9 mouse cellular contexts compared by ENCODE assay signal in the genomic region with DNA sequence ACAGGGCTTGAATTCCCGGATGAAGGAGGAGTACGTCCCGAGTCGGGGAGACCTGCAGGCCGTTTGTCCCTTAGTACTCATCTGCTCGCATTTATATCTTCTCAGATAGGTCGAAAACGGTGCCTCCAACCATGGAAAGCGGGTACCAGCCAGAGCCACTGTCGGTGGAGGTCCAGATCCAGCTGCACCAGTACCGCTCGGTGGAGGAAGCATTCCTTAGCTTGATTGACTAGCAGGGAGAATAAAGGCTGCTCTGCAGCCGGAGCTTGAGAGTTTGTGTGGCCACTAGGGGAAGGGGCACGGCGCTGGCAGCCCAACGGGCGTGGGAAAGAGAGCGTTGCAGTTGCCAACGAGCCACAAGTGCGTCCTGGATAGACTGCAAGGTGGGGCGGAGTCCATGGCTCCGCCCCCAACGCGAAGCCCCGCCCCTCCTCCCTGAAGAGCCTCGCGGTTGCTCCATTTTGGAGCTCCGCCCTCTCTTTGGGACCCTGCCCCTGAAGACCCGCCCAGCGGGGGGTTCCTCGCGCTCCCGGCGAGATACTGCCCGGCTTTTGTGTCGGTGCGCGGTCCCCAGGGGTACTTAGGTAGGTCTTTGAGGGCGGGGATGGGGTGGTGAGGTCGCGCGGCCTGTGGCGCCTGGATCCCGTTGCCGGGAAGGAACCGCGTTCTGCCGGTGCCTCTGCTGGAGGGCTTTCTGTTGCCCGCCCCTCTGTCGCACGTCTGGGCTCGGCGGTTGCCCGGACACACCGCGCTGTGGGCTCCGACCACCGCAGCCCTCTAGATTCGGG. TPM values are rescaled to one million over a fixed set of nuclear protein-coding genes. Genes with fewer than 3 reads are reported as not detected.
DNase-seq lines count a peak whose midpoint lies in the region; ATAC-seq and TF ChIP-seq lines count a peak whose summit lies in the region.
"Had no signal": no experiment of that assay in that cellular context is flagged by ENCODE, and none has a peak within 500 bp of the region (broad histone marks: within the 10 kb centered on the region; RNA-seq: fewer than 3 reads in every experiment).

No protein-coding gene starts in this region.

- DNase-seq in c-Kit-negative CD71-positive TER-119-positive erythroid progenitor cells, embryonic 14.5 days (ENCODE audit: low read depth, low spot score): peak; percentile 26
- peak; percentile 61 for DNase-seq in fibroblast of lung, adult 2 months (ENCODE audit: low read depth)
- peak; percentile 90 for DNase-seq in kidney, postnatal 14 days
- peak; percentile 91 for DNase-seq in testis, postnatal 10 days (ENCODE audit: low spot score)

- H3K9me3 ChIP-seq in E14TG2a.4 (ENCODE audit: low read length): no peaks in the 10 kb centered on the region
- no peaks in the 10 kb centered on the region for H3K9me3 ChIP-seq in heart, embryonic 15.5 days (replicated peaks)
- H3K9me3 ChIP-seq in liver, embryonic 16.5 days (replicated peaks; ENCODE audit: control insufficient read depth, low read length): no peaks in the 10 kb centered on the region
- H3K9me3 ChIP-seq in neural tube, embryonic 15.5 days (replicated peaks): no peaks in the 10 kb centered on the region

- H3K4me3 ChIP-seq in E14TG2a.4 (replicated peaks; ENCODE audit: low read length): peak overlapping the region; percentile 84
- peak overlapping the region; percentile 62 for H3K4me3 ChIP-seq in heart, embryonic 15.5 days
- peak overlapping the region; percentile 62 for H3K4me3 ChIP-seq in liver, embryonic 16.5 days (ENCODE audit: low read depth, low read length)
- peak overlapping the region; percentile 56 for H3K4me3 ChIP-seq in neural tube, embryonic 15.5 days (replicated peaks)

- peaks cover 45% of the 10 kb centered on the region for H3K4me1 ChIP-seq in E14TG2a.4 (replicated peaks; ENCODE audit: low read depth, low read length)
- peaks cover 15% of the 10 kb centered on the region for H3K4me1 ChIP-seq in heart, embryonic 15.5 days (replicated peaks)
- H3K4me1 ChIP-seq in liver, embryonic 16.5 days (ENCODE audit: control insufficient read depth, low read depth, low read length): peaks cover 19% of the 10 kb centered on the region
- H3K4me1 ChIP-seq in neural tube, embryonic 15.5 days: peaks cover 21% of the 10 kb centered on the region

- H3K27ac ChIP-seq in heart, embryonic 15.5 days: no peak overlapping the region
- no peak overlapping the region for H3K27ac ChIP-seq in liver, embryonic 16.5 days (ENCODE audit: low read length)
- no peak overlapping the region for H3K27ac ChIP-seq in neural tube, embryonic 15.5 days (replicated peaks)

- H3K9ac ChIP-seq in heart, embryonic 15.5 days: peak overlapping the region; percentile 43
- 0 out of 2 replicates have a peak overlapping the region, but pooled peaks have one; percentile 17 for H3K9ac ChIP-seq in liver, embryonic 16.5 days (ENCODE audit: low read depth, low read length)
- peak overlapping the region; percentile 59 for H3K9ac ChIP-seq in neural tube, embryonic 15.5 days (replicated peaks)

- H3K4me2 ChIP-seq in heart, embryonic 15.5 days: peak overlapping the region; percentile 82
- peak overlapping the region; percentile 88 for H3K4me2 ChIP-seq in liver, embryonic 16.5 days (ENCODE audit: low read depth, low read length)
- peak overlapping the region; percentile 85 for H3K4me2 ChIP-seq in neural tube, embryonic 15.5 days

- TF ChIP-seq CTCF in E14TG2a.4 (conservative IDR thresholded peaks at IDR 0.05; ENCODE audit: low read length): no peak

- 1% methylated on average over 59 of the region's 59 CpGs for WGBS in heart, embryonic 15.5 days
- WGBS in liver, embryonic 16.5 days (ENCODE audit: insufficient replicate concordance): under 1% methylated on average over 59 of the region's 59 CpGs
- WGBS in neural tube, embryonic 15.5 days: 1% methylated on average over 59 of the region's 59 CpGs

- H3K36me3 ChIP-seq in E14TG2a.4 (ENCODE audit: insufficient read depth, low read length): peaks cover 22% of the 10 kb centered on the region
- H3K36me3 ChIP-seq in heart, embryonic 15.5 days: peaks cover 4% of the 10 kb centered on the region; the same call in 1 of the 2 replicates
- H3K36me3 ChIP-seq in liver, embryonic 16.5 days (ENCODE audit: control insufficient read depth, insufficient read depth): no peaks in the 10 kb centered on the region
- H3K36me3 ChIP-seq in neural tube, embryonic 15.5 days: peaks cover 11% of the 10 kb centered on the region

- ATAC-seq in heart, embryonic 15.5 days (replicated peaks; ENCODE audit: insufficient number of reproducible peaks, insufficient read depth, low FRiP score, low read depth): peak; percentile 84
- ATAC-seq in liver, embryonic 16.5 days (ENCODE audit: low read depth): peak; percentile 81
- ATAC-seq in neural tube, embryonic 15.5 days (ENCODE audit: low FRiP score): peak; percentile 92

- peaks cover 55% of the 10 kb centered on the region for H3K27me3 ChIP-seq in E14TG2a.4 (ENCODE audit: insufficient read depth, low read length)
- peaks cover 47% of the 10 kb centered on the region for H3K27me3 ChIP-seq in heart, embryonic 15.5 days
- H3K27me3 ChIP-seq in liver, embryonic 16.5 days (ENCODE audit: control insufficient read depth, insufficient read depth, low read depth, low read length): peaks cover 47% of the 10 kb centered on the region
- H3K27me3 ChIP-seq in neural tube, embryonic 15.5 days (replicated peaks): peaks cover 5% of the 10 kb centered on the region

RNA-seq across cellular contexts. Expression of a gene that starts 2.1 kb away (rescaled TPM):
- polyA plus RNA-seq in heart, embryonic 15.5 days (2015; fragmentation: Nextera tagmentation; extraction: Ambion mirVana): 0.23 and 0.36 TPM in 2 replicates
- 0.11 TPM in 1 of 2 replicates, not detected in the other for polyA plus RNA-seq in liver, embryonic 16.5 days (2015; fragmentation: Nextera tagmentation; extraction: Ambion mirVana)
- polyA plus RNA-seq in neural tube, embryonic 15.5 days (2015; fragmentation: Nextera tagmentation; extraction: Ambion mirVana): 1.0 and 1.1 TPM in 2 replicates

RNA-seq across cellular contexts. Expression of a gene that starts 15.8 kb away (rescaled TPM):
- polyA plus RNA-seq in heart, embryonic 15.5 days (2015; fragmentation: Nextera tagmentation; extraction: Ambion mirVana): 88.4 and 97.6 TPM in 2 replicates
- 49.1 TPM in 2 replicates for polyA plus RNA-seq in liver, embryonic 16.5 days (2015; fragmentation: Nextera tagmentation; extraction: Ambion mirVana)
- polyA plus RNA-seq in neural tube, embryonic 15.5 days (2015; fragmentation: Nextera tagmentation; extraction: Ambion mirVana): 104 and 108 TPM in 2 replicates

RNA-seq across cellular contexts. Expression of a gene that starts 17.2 kb away (rescaled TPM):
- 0.18 and 2.6 TPM in 2 replicates for polyA plus RNA-seq in heart, embryonic 15.5 days (2015; fragmentation: Nextera tagmentation; extraction: Ambion mirVana)
- 0.06 and 0.28 TPM in 2 replicates for polyA plus RNA-seq in liver, embryonic 16.5 days (2015; fragmentation: Nextera tagmentation; extraction: Ambion mirVana)
- polyA plus RNA-seq in neural tube, embryonic 15.5 days (2015; fragmentation: Nextera tagmentation; extraction: Ambion mirVana): 8.3 and 8.9 TPM in 2 replicates

RNA-seq across cellular contexts. Expression of a gene that starts 18.8 kb away (rescaled TPM):
- polyA plus RNA-seq in heart, embryonic 15.5 days (2015; fragmentation: Nextera tagmentation; extraction: Ambion mirVana): not detected in 2 replicates
- not detected in 2 replicates for polyA plus RNA-seq in liver, embryonic 16.5 days (2015; fragmentation: Nextera tagmentation; extraction: Ambion mirVana)
- not detected in 2 replicates for polyA plus RNA-seq in neural tube, embryonic 15.5 days (2015; fragmentation: Nextera tagmentation; extraction: Ambion mirVana)
- polyA plus RNA-seq: large intestine, adult 2 months had no signal

RNA-seq across cellular contexts. Expression of a gene that starts 19.0 kb away (rescaled TPM):
- 0.06 TPM in 2 replicates for polyA plus RNA-seq in heart, embryonic 15.5 days (2015; fragmentation: Nextera tagmentation; extraction: Ambion mirVana)
- not detected in 2 replicates for polyA plus RNA-seq in liver, embryonic 16.5 days (2015; fragmentation: Nextera tagmentation; extraction: Ambion mirVana)
- 0.55 and 0.66 TPM in 2 replicates for polyA plus RNA-seq in neural tube, embryonic 15.5 days (2015; fragmentation: Nextera tagmentation; extraction: Ambion mirVana)
- polyA plus RNA-seq: large intestine, adult 2 months had no signal

Comparison
In these comparisons a context has a peak if more than half of its experiments do, and no peak if none do; other contexts are left out.
1. DNase-seq: peak in every context shown above with its lines; median percentile 91 in testis, postnatal 10 days; 90 in kidney, postnatal 14 days; 61 in fibroblast of lung, adult 2 months; 26 in c-Kit-negative CD71-positive TER-119-positive erythroid progenitor cells, embryonic 14.5 days.